Mouse (Mus musculus): ENCODE data around the gene Muc1. TPM values are rescaled to one million over a fixed set of nuclear protein-coding genes. Genes with fewer than 3 reads are reported as not detected.

Gene Muc1
- total and polyA plus RNA-seq, 3 experiments, result 0.04 to 1.1 TPM; not detected in 1

DNA sequence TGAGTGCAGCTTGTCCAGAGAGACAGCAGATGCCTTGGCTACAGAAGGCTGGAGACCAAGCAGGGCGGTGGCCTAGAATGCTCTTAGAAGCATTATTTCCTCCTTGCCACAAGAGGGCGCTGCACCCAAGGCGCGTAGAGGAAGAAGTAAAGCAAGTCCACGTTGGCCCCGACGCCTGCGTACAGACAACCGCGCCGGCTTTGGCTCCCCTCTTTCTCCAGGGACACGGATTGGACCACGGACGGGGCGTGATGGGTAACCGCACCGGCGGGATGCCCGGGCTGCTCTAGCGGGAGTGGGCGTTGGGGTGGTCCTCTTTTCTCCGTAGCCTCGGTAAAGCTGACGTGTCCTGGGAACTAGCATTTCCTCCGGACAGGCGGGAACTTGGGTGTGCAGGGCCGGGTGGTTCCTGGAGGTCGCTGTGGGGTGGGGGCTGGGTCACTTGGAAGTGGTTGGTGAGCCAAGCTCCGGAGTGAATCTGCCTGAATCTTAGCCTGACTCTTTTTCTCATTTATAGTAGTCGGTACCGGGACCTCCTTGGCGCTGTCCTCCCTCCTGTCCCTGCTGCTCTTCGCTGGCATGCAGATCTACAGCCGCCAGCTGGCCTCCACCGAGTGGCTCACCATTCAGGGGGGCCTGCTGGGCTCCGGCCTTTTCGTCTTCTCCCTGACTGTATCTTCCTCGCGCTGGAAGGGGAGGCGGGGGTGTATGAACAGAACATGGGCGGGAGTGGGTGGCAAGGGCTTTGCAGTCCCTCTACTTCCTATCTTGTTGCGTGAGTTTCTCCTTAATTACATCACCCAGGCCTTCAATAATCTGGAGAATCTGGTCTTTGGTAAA is 17.6 kb downstream of the Muc1 start, which contains the start of gene Trim46 (continued):
- TF ChIP-seq POLR2A (IDR thresholded peaks at IDR 0.05; ENCODE audit: control insufficient read depth in 1 of 2, insufficient read depth in 1 of 2, low read depth in 1 of 2, low read length in 2 of 2, poor library complexity in 1 of 2), result peak; percentile 90 to 94; a peak in 3 of 4 replicates
- TF ChIP-seq CHD2 (IDR thresholded peaks at IDR 0.05; ENCODE audit: low read length), result no peak
- peak; percentile 29 to 73; a peak in 1 of 4 replicates for TF ChIP-seq EP300 (IDR thresholded peaks at IDR 0.05; ENCODE audit: low read depth in 1 of 2, low read length in 2 of 2)
- TF ChIP-seq HCFC1 (IDR thresholded peaks at IDR 0.05; ENCODE audit: low read depth, low read length), result peak; percentile 87
- TF ChIP-seq ZNF384 (IDR thresholded peaks at IDR 0.05; ENCODE audit: low read depth, low read length), result no peak
- TF ChIP-seq NRF1 (IDR thresholded peaks at IDR 0.05; ENCODE audit: insufficient read depth, low read depth, low read length, poor library complexity, severe bottlenecking), result peak; percentile 84
- TF ChIP-seq ETS1 (IDR thresholded peaks at IDR 0.05; ENCODE audit: low read depth, low read length), result peak; percentile 61; the same call in 1 of the 2 replicates
- peak; percentile 90 for TF ChIP-seq TBP (IDR thresholded peaks at IDR 0.05; ENCODE audit: low read depth, low read length)

DNA sequence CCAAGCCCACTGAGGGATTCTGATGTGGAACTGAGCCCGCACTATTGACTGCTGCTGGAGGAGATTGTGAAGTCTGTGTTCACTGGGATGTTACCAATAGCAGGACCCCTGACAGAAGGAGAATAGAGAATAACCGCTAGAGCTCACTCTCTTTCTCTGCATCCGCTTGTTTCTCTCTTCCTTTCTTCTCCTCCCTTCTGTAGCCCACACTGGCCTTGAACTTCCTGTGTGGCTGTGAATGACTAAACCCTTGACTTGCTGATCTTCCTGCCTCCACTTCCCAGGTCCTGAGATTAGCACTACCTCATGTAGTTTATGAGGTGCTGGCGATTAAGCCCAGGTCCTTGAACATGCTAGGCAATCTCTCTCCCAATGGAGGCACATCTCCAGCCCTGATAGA is 18.6 kb downstream of the Muc1 start:
- H3K36me3 ChIP-seq (ENCODE audit: control insufficient read depth in 1 of 2, insufficient read depth in 2 of 2, low read length in 2 of 2), result peaks cover 7 to 25% of the 10 kb centered on the region in 2 experiments; a peak in 3 of 4 replicates
- peak overlapping the region; percentile 98 for H3K27ac ChIP-seq (ENCODE audit: control insufficient read depth, low read depth, low read length)
- peak overlapping the region; percentile 72 to 84 for H3K4me3 ChIP-seq (ENCODE audit: control insufficient read depth in 1 of 2, insufficient read depth in 1 of 2, low read depth in 2 of 2, low read length in 2 of 2)
- peak; percentile 39 for DNase-seq (ENCODE audit: low read depth, low spot score)
- TF ChIP-seq ZMIZ1 (IDR thresholded peaks at IDR 0.05; ENCODE audit: low read depth, low read length), result no peak
- no peak for TF ChIP-seq POLR2AphosphoS5 (IDR thresholded peaks at IDR 0.05; ENCODE audit: borderline replicate concordance, low read depth, low read length)
- no peak for TF ChIP-seq NELFE (IDR thresholded peaks at IDR 0.05; ENCODE audit: low read depth, low read length)
- TF ChIP-seq ETS1 (IDR thresholded peaks at IDR 0.05; ENCODE audit: low read depth, low read length), result no peak
- TF ChIP-seq POLR2A (IDR thresholded peaks at IDR 0.05; ENCODE audit: control insufficient read depth in 1 of 2, insufficient read depth in 1 of 2, low read depth in 1 of 2, low read length in 2 of 2, poor library complexity in 1 of 2), result peak in 1 of 2 experiments; percentile 16; a peak in 1 of 4 replicates
- TF ChIP-seq KAT2A (conservative IDR thresholded peaks at IDR 0.05; ENCODE audit: low read depth, low read length), result no peak
- H3K27me3 ChIP-seq (ENCODE audit: control insufficient read depth in 1 of 2, insufficient read depth in 2 of 2, low read length in 2 of 2), result no peaks in the 10 kb centered on the region; a peak in 1 of 4 replicates
- H3K4me1 ChIP-seq (ENCODE audit: control insufficient read depth in 1 of 2, insufficient read depth in 2 of 2, low read length in 2 of 2), result peaks cover 17 to 28% of the 10 kb centered on the region in 2 experiments; a peak in 3 of 4 replicates
- peak overlapping the region; percentile 99 for H3K9ac ChIP-seq (ENCODE audit: control insufficient read depth, low read depth, low read length, poor library complexity, severe bottlenecking)
- H3K9me3 ChIP-seq (replicated peaks; ENCODE audit: insufficient read depth, low read length), result no peaks in the 10 kb centered on the region
- peaks cover 17% of the 10 kb centered on the region for H3K79me2 ChIP-seq (ENCODE audit: control insufficient read depth, insufficient read depth, low read length, poor library complexity)

DNA sequence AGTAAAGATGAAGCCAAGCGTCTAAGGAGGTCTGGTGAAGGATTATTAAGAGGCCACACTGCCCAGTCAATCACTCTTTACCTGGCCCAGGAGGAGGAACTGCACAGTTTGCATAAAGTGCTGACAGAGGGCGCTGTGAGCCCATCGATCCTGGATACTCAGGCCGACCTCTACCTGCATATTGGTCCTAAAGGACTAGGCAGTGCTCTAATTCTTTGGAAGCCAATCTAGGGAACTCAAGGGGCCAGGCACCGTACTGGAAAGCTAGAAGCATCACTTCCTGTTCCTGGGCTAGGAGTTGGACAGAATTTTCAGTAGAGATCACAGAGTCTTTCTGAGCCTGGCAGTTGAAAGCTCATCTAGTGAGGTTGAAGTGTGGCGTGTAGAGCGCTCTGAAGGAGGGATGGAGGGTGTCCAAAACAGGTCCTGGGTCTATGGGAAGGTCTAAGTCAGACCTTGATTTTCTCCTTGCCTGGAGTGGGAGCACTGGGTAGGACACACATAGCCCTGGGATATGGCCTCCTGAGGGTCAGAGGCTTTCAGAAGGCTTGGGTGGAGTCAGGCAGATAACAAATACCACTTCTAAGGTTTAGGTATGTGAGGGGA is 21.7 kb downstream of the Muc1 start:
- H3K9me3 ChIP-seq (replicated peaks; ENCODE audit: insufficient read depth, low read length), result no peaks in the 10 kb centered on the region
- H3K27ac ChIP-seq (ENCODE audit: control insufficient read depth, low read depth, low read length), result peak overlapping the region; percentile 11; the same call in 1 of the 2 replicates
- DNase-seq (ENCODE audit: low read depth, low spot score), result peak; percentile 76
- TF ChIP-seq USF1 (IDR thresholded peaks at IDR 0.05; ENCODE audit: low read depth, low read length), result no peak
- TF ChIP-seq ZC3H11A (IDR thresholded peaks at IDR 0.05; ENCODE audit: low read depth, low read length), result peak; percentile 44; the same call in 1 of the 2 replicates
- TF ChIP-seq POLR2AphosphoS2 (IDR thresholded peaks at IDR 0.05; ENCODE audit: low read length), result peak; percentile 100
- TF ChIP-seq RAD21 (IDR thresholded peaks at IDR 0.05; ENCODE audit: low read depth, low read length), result peak; percentile 70
- TF ChIP-seq CTCF (IDR thresholded peaks at IDR 0.05 in 2 of 3, conservative IDR thresholded peaks at IDR 0.05 in 1 of 3; ENCODE audit: control insufficient read depth in 1 of 3, insufficient read depth in 1 of 3, low read depth in 2 of 3, low read length in 3 of 3, poor library complexity in 1 of 3, severe bottlenecking in 1 of 3), result peak; percentile 71 to 85 (median 85)
- TF ChIP-seq ZKSCAN1 (IDR thresholded peaks at IDR 0.05; ENCODE audit: low read depth, low read length), result no peak
- TF ChIP-seq ZMIZ1 (IDR thresholded peaks at IDR 0.05; ENCODE audit: low read depth, low read length), result 0 out of 2 replicates have a peak, but pooled peaks have one; percentile 15
- peak; percentile 39 to 50; a peak in 2 of 4 replicates for TF ChIP-seq POLR2A (IDR thresholded peaks at IDR 0.05; ENCODE audit: control insufficient read depth in 1 of 2, insufficient read depth in 1 of 2, low read depth in 1 of 2, low read length in 2 of 2, poor library complexity in 1 of 2)
- TF ChIP-seq SMC3 (IDR thresholded peaks at IDR 0.05; ENCODE audit: low read depth, low read length), result peak; percentile 46
- no peak for TF ChIP-seq HCFC1 (IDR thresholded peaks at IDR 0.05; ENCODE audit: low read depth, low read length)
- TF ChIP-seq KAT2A (conservative IDR thresholded peaks at IDR 0.05; ENCODE audit: low read depth, low read length), result no peak
- H3K36me3 ChIP-seq (ENCODE audit: control insufficient read depth in 1 of 2, insufficient read depth in 2 of 2, low read length in 2 of 2), result peaks cover 7 to 31% of the 10 kb centered on the region in 2 experiments; a peak in 3 of 4 replicates
- H3K4me3 ChIP-seq (ENCODE audit: control insufficient read depth in 1 of 2, insufficient read depth in 1 of 2, low read depth in 2 of 2, low read length in 2 of 2), result no peak overlapping the region
- peaks cover 13% of the 10 kb centered on the region for H3K79me2 ChIP-seq (ENCODE audit: control insufficient read depth, insufficient read depth, low read length, poor library complexity)
- H3K27me3 ChIP-seq (ENCODE audit: control insufficient read depth in 1 of 2, insufficient read depth in 2 of 2, low read length in 2 of 2), result peaks cover 0 to 4% of the 10 kb centered on the region in 2 experiments; a peak in 3 of 4 replicates
- peak overlapping the region; percentile 15 for H3K9ac ChIP-seq (ENCODE audit: control insufficient read depth, low read depth, low read length, poor library complexity, severe bottlenecking)
- H3K4me1 ChIP-seq (ENCODE audit: control insufficient read depth in 1 of 2, insufficient read depth in 2 of 2, low read length in 2 of 2), result peaks cover 15 to 34% of the 10 kb centered on the region in 2 experiments; a peak in 3 of 4 replicates
